Mouse (Mus musculus): ENCODE results near the gene Polr3c. TPM values are rescaled to one million over a fixed set of nuclear protein-coding genes. Genes with fewer than 3 reads are reported as not detected.
"Not testable (repeated sequence)": the region's sequence is repeated elsewhere in the genome, so short reads cannot be mapped to it uniquely, and the experiment has no call there.

Polr3c gene
- total RNA-seq (2021): 10 to 100 TPM; 26.4 to 28.1 TPM
- long read RNA-seq, transcript Polr3c-201 (15 exons, 2,390 nt): major isoform, 7 of 19 reads
- long read RNA-seq, partial matches to known transcripts: 1 of 19 reads
- long read RNA-seq, other reads (novel, unspliced or antisense): 10 of 19 reads

DNA sequence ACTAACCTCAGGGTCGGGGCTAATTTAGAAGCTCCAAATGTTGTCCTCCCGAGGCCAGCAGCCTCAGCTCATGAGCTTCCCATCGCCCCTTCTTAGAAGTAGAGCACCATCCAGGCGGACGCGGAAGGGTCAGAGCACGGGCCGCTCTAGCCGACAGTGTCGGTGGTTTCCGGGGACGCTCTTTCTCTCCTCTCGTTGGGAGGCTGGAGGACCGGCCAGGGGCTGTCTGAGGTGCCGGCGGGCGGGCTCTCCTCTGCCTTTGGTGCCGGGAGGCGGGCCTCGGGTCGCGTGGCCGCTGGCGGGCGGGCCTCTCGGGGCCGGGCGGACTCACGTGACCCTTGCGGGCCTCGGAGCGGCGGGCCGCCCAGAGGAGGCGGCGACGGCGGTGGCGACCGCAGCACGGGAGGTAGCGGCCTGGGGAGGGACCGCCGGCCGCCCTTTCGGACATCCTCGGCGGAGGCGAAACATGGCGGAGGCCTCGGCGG, at the start of gene Polr3c, which contains the start of gene Rnf115:
TSS of gene Polr3c (minus strand) at position 286 of the 485 bp plus-strand sequence.
TSS of gene Rnf115 (plus strand) at position 322 of the 485 bp plus-strand sequence.
- DNase-seq (ENCODE audit: low spot score in 2 of 2): peak; percentile 88 to 95

DNA sequence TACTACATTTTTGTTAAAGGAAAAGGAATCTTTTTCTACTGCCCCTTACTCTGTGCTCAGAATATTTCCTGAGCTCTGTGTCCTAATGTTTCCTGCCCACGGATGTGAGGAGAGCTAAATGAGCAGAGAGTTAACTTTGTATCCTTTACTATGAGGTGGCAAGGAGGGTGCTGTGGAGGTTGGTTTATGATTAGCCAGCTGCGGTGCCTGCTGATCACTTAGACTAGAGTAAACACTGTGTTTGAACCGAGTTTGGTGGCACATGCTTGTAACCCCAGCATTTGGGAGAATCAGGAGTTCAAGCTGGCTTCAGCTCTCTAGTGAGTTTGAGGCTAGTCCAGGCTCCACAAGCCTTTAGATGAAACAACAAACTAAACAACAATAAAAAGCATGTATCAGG, 49.7 kb upstream of the Polr3c start:
- DNase-seq (ENCODE audit: low spot score in 2 of 2): no peak

DNA sequence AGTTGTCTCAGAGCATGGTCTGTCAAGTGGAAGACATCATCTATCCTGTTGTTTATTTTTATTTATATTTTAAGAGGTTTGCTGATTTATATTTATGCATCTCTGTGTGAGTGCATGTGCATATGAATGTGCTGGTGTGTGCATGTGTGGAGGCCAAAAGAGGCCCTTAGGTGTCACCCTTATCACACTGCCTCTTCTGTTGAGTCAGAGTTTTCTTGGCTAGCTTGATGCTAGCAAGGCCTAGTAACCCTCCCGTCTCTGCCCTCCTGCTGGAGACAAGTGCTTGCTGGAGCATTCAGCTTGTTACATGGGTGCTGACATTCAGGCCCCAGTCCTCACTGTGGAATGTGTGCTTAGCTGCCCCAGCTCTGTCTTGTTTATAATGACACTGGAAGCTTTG, 45.5 kb upstream of the Polr3c start:
- DNase-seq (ENCODE audit: low spot score in 2 of 2): no peak

DNA sequence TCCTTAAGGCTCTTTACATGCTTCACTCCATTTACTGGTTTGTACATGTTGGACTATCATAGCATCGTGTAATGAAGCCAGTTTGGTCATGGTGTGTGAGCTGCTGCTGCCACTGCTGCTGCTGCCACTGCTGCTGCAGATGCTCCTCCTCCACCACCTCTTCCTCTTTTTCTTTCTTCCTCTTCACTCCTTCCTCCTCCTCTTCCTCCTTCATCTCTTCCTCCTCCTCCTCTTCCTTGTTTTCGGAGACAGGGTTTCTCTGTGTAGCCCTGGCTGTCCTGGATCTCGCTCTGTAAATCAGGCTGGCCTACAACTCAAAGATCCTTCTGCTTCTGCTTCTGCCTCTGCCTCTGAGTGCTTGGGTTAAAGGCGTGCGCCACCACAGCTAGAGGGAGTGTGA, 42.5 kb upstream of the Polr3c start:
- no peak for DNase-seq (ENCODE audit: low spot score in 2 of 2)

DNA sequence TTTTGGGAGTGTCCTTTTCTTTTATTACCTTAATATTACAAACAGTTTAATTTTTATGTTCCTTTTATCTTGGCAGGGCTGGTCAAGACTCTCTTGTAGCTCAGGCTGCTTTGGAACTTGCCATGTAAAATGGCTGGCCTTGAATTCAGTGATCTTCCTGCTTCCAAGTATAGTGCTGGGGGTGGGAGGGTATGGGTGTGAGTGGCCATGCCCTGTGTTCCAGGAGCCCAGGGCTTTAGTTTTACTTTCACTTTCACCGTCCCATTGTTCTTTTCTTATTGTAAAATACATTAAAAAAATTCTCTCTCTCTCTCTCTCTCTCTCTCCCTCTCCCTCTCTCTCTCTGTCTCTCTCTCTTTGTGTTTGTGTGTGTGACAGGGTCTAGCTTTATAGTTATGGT, 37.1 kb upstream of the Polr3c start:
- no peak for DNase-seq (ENCODE audit: low spot score in 2 of 2)

DNA sequence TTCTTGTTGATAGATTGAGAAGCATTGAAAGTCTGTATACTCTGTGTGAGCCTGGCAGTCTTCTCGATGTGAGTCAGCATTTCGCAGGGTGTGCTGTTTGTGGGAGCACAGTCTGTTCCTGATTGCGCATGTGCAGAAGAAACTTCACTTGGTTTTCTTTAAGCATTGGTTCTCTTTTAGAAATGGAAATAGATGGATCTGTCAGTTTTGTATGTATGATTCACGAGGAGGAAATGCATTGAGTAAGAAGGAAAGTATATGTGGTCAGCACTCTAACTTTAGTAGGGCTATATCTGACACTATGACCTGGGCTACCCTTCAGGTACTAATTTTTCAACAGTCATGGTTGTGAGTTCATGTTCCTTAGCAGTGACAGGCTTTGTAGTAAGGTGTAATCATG, 32.3 kb upstream of the Polr3c start:
- DNase-seq (ENCODE audit: low spot score in 2 of 2): no peak

DNA sequence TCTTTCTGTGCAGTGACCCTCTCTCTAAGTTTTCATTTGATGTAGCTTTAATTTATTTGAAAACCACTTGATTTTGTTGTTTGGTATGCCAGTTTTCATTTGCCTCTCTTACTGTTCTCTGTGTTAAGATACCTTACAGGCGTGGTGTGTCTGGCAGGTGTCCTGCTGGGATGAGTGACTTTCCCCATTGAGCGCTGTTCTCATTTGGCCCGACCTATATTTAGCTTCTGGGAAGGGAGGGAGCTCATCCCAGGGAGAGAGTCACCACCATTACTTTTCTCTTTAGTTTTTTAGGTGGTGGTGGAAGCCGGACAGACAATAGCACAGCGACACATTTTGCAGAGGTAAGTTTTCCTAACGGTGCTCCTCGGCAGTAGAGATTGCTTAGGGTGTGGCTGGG, 30.3 kb upstream of the Polr3c start:
- no peak for DNase-seq (ENCODE audit: low spot score in 2 of 2)

DNA sequence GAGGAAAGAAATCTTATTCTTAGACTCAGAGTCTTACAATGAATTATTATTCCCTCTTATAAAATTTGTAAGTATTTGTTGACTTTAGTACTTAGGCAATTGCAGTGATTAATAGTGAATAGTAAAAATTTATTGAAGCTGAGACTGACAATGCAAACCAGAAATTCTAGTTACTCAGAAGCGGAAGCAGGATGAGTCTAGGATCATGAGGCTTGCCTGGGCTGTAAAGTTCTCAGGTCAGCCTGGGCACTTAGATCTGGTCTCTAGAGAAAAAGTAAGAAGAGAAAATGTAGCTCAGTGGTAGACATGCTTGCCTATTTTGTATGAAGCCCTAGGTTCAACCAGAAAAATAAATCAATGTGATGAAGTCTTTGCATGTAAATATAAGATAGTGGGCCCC, 28.5 kb upstream of the Polr3c start:
- DNase-seq (ENCODE audit: low spot score in 2 of 2): no peak

DNA sequence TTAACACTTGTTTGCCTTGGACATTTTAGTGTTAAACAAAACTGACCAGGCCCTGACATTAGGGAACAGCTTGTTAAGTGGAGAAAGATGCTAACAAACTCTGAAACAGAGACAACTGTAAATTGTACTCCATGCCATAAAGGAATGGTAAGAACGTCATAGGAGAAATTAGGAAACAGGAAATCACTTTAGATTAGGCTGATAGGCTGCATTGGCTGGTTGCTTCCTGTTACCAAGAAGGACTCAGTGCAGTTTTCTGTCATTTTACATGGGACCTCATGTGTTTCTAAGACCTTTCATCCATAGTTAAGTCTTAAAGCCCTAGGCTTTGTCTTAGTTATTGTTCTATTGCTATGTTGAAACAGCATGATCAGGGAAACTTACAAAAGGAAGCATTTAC, 19.4 kb upstream of the Polr3c start:
- no peak for DNase-seq (ENCODE audit: low spot score in 2 of 2)

DNA sequence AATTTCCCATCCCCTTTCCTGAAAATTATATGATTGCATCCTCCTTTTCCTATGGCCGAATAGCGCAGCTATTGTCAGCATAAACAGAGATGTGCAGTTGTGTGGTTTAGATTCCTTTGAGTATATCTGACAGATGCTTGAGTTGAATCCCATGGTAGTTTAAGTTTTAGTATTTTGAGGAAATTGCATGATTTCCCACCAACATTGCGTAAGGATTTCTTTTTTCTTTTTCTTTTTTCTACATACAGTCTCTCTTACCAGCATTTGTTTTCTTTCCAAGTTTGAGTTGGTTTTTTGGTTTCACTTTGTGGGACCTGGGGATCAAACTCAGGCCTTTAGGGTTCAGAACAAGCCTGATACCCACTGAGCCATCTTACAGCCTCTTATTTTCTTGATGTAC, 16.9 kb upstream of the Polr3c start:
- DNase-seq (ENCODE audit: low spot score in 2 of 2): no peak

DNA sequence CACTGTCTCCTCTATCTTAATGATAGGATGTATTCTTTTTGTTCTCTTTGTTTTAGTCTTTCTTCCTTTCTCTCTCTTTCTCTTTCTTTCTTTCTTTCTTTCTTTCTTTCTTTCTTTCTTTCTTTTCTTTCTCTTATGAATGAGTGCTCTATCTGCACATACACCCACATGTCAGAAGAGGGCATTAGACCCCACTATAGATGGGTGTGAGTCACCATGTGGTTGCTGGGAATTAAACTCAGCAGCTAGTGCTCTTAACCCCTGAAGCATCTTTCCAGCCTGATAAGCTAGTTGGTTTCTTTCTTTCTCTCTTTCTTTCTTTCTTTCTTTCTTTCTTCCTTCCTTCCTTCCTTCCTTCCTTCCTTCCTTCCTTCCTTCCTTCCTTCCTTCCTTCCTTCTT, 12.9 kb upstream of the Polr3c start:
- not testable (repeated sequence) for DNase-seq (ENCODE audit: low spot score in 2 of 2)

DNA sequence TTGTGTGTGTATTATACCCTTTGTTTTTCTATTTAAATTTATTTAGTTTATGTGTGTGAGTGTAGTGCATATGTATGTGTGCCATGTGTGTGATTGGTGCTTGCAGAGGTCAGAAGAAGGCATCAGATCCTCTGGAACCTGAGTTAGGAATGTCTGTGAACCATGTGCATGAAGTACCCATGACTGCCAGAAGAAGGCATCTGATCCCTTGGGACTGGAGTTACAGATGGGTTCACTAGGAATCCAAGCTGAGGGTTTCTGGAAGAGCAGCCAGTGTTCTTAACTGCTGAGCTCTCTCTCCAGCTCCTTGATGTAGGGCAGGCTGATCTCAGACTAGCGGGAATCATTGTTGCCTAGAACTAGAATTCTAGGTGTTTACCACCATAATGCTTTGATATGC, 10.6 kb upstream of the Polr3c start:
- DNase-seq (ENCODE audit: low spot score in 2 of 2): no peak

DNA sequence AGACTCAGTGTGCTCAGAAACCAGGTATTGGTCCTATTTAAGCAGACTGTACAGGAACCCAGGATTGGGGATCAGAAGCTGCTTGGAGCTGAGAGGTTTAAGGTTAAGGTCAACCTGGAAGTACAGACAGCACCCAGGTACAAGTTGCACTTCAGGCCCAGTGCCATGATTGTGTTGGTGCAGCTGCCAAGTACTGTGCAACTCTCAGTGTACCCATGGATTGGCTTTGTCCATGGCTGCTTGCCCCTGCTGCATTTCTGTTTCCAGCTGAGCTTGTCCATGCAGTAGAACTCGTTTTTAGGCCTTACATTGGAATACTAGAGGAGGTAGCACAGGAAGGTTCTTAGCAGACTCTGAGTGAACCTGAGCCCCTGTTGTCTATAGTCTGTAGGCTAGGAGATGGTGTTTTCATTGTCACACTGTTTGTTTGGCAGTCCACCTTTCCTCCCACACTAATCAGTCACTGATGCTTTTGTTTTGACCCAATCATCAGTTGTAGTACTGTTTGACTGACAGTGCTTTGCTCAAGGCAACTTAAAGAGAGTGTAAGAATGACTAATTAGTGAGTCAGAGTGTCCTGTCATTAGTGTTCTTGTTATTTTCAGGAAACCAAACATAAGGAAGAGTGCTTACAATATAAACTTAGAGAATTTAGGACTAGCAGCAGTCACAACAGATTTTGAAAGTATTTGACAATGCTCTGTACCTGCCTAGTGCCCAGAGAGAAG, 9.7 kb upstream of the Polr3c start:
- no peak for DNase-seq (ENCODE audit: low spot score in 2 of 2)

DNA sequence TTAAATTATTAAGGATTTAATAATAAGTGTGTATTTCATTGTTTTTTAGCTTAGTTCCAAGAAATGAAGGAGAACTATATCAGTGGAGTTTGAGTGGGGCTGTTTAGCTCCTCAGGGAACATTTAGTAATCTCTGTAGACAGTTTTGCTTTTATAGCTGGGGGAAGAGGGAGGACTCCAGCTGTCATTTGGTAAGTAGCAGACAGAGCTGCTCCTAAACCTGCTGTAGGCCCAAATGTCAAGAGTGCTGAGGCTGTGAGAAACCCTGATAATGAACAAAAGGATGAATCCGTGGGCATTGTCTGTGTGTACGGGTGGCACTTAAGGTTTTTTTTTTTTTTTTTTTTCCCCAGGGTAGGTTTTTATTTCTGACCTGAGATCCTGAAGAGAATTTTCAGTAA, 7.8 kb upstream of the Polr3c start:
- no peak for DNase-seq (ENCODE audit: low spot score in 2 of 2)

DNA sequence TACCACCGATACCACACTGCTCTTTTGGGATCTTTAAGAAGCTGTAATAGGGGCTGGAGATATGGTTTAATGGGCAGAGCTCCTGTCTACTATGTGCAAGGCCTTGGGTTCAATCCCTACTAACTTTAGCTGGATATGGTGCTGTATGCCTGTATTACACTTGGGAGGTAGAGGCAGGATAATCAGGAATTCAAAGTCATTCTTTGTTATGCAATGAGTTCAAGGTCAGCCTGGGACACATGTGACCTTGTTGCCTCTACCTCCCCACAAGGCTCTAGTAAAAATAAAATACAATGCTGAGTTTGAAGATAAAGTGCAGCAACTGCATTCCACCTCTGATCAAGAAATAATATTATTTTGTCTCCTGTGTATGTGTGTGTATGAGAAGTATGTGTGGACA, 6.6 kb upstream of the Polr3c start:
- DNase-seq (ENCODE audit: low spot score in 2 of 2): no peak

DNA sequence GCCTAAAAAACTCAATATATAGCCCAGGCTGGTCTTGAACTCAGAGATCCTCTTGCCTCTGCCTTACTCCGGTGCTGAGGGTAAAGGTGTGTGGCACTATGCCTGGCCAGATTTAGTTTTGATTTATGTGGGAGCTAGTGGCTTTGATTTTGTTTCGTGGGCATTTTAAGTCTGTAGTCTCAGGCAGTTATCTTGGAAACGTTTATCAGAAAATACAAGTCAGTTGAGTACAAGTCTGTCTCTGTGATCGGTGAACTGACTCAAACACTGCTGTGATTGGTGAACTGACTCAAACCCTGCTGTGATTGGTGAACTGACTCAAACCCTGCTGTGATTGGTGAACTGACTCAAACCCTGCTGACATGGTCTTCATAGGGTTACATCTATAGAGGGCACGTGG, 3.4 kb upstream of the Polr3c start:
- no peak for DNase-seq (ENCODE audit: low spot score in 2 of 2)

DNA sequence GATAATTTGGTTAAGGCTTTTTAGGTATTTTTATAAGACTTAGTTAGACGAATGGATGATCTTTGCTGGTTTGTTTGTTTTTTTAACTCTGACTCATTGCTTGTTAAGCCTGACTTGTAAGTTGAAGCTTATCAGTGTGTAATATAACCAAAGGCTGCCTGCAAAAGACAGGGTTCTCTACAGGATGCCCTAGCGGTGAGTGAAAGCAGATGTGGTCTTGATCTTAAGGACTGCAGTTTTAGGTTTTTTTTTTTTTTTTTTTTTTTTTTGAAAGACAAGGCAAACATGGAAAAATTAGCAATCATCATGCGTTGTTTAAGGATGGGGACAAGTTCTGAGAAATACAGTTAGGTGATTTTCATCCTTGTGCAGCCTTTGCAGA, 2.0 kb upstream of the Polr3c start:
- no peak for DNase-seq (ENCODE audit: low spot score in 2 of 2)

DNA sequence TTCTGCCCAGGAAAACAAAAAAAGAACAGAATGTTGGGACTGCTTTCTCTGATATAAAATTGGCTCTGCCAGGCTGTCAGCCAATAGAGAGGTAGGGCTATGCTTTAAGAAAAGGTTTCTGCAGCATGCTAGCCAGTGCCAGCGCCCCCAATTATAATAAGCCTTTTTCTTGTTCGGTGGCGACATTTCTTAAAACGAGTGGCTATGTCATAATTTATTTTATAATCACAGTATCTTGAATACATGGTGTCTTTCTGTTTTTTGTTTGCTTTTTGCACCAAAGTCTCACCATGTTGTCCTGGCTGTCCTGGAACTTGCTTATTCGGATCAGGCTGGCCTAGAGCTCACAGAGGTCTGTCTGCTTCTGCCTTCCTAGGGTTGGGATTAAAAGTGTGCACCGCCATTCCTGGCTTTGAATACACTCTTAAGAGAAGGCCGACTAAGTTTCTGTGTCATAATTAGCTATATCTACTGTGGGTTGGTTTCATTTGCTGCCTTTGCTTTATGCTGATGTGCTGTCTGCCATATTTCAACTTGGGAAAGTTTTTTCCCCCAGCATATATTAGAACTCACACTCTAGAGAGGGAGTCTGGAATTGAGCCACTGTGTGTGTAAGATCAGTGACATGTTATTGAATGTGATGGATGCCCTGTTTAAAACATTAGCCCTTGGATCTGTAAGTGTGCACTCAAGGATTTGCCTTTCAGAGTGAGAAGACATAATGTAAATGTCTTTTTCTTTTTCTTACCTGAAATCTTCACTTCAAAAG, 1.4 kb upstream of the Polr3c start:
- DNase-seq (ENCODE audit: low spot score in 2 of 2): no peak

DNA sequence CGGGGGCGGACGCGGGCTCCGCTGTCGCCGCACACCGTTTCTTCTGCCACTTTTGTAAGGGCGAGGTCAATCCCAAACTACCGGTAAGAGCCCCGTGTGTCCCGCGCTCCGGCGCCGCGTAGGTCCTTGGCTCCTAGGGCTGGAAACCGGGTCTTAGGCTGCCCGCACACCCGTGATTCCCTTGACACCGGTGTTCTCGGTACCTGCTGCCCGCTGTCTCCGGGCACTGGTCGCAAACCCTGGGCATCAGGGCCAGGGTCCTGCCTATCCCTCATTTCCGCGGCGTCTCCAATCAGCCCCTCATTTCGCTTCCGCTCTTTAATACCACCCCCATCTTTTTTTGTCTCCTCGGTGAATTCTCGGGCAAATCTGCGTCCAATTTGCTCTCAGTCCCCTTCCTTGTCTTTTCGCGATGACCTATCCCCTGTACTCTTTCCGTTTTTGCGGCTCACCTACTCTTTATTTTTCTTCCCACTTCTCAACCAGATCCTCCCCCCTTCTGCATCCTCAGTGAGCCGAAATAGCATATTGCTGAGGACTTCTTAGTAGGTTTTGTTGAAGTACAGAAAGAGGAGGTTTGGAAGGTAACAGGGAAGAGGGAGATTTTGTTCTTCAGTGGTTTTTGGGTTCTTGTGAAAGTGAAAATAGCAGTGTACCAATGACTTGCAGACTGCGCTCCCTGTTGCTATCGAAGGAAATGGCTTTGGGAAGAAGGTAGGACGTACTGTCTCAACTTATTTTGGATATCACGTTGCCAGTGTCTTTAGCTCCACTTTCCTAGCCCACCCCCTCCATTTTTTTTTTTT, 603 bp upstream of the Polr3c start:
- no peak for DNase-seq (ENCODE audit: low spot score in 2 of 2)

DNA sequence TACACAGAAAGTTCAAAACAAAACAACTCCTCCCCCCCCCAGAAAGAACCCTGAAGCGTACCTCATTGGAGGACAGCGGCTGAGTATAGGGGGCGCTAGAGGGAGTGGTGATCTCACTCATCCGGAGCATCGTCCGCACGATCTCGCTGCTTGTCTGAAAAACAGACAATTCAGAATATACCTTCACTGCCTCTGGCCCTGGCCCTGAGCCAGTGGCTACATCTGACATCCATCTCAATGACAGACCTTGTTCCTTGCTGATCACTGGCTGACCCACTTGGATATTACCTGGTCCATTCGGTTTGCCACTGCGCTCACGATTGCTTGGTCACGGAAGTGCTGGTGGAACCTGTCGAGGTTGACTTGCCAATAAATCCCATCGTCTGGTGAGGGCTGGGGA, 8.3 kb downstream of the Polr3c start:
- DNase-seq (ENCODE audit: low spot score in 2 of 2): peak; percentile 62 to 78

DNA sequence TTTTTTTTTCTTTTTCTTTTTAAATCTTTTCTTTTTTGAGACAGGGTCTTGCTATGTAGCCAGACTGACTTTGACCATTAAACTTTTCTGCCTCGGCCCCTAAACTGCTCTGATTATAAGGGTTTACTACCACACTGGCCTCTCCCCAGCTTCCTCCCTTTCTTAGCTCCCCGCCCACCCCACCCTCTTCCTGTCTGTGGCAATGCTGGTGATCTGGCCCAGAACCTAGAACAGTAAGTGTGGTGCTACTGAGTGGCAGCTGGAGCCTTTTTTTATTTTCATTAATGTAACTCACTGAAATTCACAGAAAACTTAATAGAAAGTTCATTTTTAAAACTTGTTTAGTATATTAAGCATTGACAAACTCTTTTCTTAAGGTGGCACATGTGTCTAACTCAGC, 11.6 kb downstream of the Polr3c start:
- no peak for DNase-seq (ENCODE audit: low spot score in 2 of 2)

DNA sequence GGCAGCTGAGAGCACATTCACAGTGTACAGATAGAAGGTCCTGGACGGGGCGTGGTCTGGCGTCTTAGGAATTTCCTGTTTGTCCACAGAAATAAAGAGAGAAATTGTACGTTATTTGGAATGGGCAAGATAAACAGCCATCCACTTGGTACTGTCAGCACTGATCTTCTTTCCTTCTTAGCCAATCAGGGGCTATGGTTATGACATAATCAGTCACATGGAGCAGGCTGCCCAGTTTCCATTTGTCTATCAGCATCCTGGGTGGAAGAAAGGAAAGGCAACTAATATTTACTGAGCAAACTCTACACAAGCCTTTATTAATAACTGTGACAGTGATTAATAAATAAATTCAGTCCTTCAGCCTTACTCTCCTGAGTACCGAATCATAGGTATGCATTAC, 13.1 kb downstream of the Polr3c start:
- no peak for DNase-seq (ENCODE audit: low spot score in 2 of 2)

Measured in layer of hippocampus, postnatal 10 days (tissue).